Mouse (Mus musculus) adrenal gland, adult 8-10 months (tissue): Measurements from ENCODE around the gene Lgr6. TPM values are rescaled to one million over a fixed set of nuclear protein-coding genes. Genes with fewer than 3 reads are reported as not detected.

ENCODE experiments used
- DNase-seq: peaks from one replicate; pipeline ENCODE4 v3.0.0; 2022
- total RNA-seq, 4 experiments: library from RNA; stranded (reverse); gene quantifications; 2 replicates each; pipeline ENCODE4 v1.2.4; 2022

The Lgr6 gene
- total RNA-seq, 4 experiments from 2014 or later, result 0.40 to 2.2 (median 1.1) TPM

DNA sequence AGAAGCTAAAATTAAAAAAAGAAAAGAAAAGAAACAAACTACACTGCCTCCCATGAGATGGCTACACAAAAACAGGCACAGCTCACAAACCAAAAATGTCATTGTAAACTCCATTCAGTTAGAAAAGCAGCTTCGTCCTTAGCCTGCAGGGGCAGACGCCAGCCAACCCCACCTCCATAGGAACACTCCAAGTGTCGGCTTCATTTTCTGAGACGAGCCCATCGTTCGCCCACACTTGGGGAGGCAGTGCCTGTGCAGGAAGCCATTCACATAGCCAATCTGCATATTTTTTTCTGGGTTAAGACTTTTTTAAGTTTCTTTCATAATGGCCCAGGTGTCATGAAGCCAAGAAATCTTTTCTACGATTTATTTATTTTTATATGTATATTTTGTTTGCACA lies 157.5 kb downstream of the Lgr6 start:
- no peak for DNase-seq

DNA sequence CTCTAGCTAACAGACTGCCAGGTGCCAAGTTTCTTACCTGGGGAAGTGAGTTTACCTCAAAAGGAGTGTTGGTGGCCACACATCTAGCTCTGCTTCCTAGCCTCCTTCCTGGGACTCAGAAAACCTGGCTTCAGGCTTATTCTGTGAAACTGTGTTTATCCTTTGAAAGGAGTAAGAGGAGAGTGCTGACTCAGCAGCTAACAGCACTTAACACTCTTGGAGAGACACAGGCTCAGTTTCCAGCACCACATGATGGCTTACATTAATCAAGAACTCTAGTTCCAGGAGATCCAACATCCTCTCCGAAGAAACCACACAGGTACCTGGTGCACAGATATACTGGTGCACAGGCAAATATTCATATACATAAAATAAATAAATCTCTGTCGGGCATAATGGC lies 162.2 kb downstream of the Lgr6 start:
- DNase-seq, result no peak

DNA sequence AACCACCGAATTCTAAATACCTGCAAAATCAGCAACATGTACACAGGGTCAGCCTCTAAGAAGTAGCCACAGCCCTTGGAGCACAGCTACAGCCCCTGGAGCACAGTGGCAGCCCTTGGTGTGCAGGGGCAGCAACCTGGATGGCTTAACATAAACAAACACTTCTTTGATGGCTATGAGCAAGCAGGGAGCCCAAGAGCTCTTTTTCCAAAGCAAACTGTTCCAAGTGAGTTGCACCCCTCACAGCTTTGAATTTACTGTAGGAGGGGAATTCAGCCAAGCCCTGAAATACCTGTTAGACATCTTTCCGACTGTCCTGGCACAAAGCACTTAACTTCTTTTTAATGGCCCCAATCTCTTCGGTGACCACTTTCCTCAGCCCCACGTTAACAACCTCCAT lies 164.2 kb downstream of the Lgr6 start:
- no peak for DNase-seq

DNA sequence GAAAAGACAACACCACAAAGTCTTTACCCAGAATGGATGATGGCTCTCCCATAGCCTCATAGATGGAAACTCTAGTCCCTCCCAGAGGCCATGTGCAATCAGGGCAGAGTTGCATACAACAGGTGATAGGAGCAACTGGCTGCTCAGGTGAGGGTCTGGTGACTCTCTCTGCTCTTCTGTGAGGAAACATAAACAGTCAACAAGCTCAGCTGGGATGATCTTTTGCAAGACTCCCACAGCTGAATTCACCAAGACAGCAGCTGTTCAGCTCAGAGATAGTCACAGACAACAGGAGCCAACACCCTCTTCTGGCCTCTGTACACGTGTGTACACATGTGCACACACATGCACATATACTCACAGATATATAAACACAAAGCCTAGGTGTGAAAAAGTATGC lies 166.8 kb downstream of the Lgr6 start:
- DNase-seq, result no peak

DNA sequence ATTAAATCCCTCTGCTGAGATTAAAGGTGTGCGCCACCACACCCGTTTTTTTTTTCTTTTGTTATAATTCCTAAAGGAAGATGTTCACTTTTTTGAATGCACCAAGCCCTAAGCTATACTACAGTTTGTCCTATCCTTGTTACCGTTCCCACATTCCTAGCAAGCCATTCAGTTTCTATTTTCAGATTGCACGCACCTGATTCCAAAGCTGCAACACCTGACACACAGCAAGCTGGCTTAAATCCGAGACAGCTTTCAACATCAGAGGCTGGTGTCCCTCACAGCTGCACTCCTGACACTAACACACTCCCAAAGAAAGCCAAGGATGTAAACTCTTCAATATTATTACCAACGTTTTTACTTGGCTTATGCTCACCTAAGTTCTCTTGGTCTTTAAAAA lies 168.7 kb downstream of the Lgr6 start:
- DNase-seq, result no peak

Other genes with a start within 250 kb of the Lgr6 start
- 10 to 100 TPM; 10.3 to 23.7 (median 15.7) TPM for gene Ppp1r12b, start 149.3 kb downstream of the Lgr6 start, total RNA-seq
- 1 to 10 TPM in 2 of 4 experiments, under 1 TPM in 2; 0.70 to 1.7 (median 1.1) TPM for gene Ube2t, start 142.7 kb downstream of the Lgr6 start, total RNA-seq
- 1 to 10 TPM; 1.4 to 1.5 (median 1.4) TPM for gene Ptpn7, start 27.4 kb upstream of the Lgr6 start, total RNA-seq
- gene Arl8a, start 41.5 kb upstream of the Lgr6 start, total RNA-seq, result 10 to 100 TPM; 57.5 to 77.4 (median 68.5) TPM
- 1 to 10 TPM in 3 of 4 experiments, under 1 TPM in 1; 0.80 to 1.9 (median 1.3) TPM for gene Gpr37l1, start 62.4 kb upstream of the Lgr6 start, total RNA-seq
- under 1 TPM; 0.20 to 0.52 (median 0.43) TPM for gene Elf3, start 153.3 kb upstream of the Lgr6 start, total RNA-seq
- gene Rnpep, start 178.8 kb upstream of the Lgr6 start, total RNA-seq, result 10 to 100 TPM; 47.2 to 76.7 (median 65.1) TPM
- 100 to 1,000 TPM; 169 to 204 (median 197) TPM for gene Timm17a, start 208.5 kb upstream of the Lgr6 start, total RNA-seq
- 1 to 10 TPM; 1.2 to 1.6 (median 1.5) TPM for gene Lmod1, start 219.5 kb upstream of the Lgr6 start, total RNA-seq